Mouse (Mus musculus) layer of hippocampus, adult 9-10 months (tissue): ENCODE data around the gene Artn.

Experiments used
- DNase-seq: peaks from one replicate; pipeline ENCODE4 v3.0.0; 2022; ENCODE audit warnings: low spot score

Artn gene

GRCm38 (mm10) chr4:117918762-117919161 lies 10.8 kb downstream of the Artn start:
- DNase-seq = no peak

GRCm38 (mm10) chr4:117918261-117918660 lies 11.3 kb downstream of the Artn start:
- DNase-seq = no peak

GRCm38 (mm10) chr4:117917847-117918246 lies 11.7 kb downstream of the Artn start:
- DNase-seq = no peak

- DNase-seq = no peak
Measured at GRCm38 (mm10) chr4:117917402-117917801, 12.2 kb downstream of the Artn start.

GRCm38 (mm10) chr4:117916386-117916785 lies 13.2 kb downstream of the Artn start:
- DNase-seq = no peak

GRCm38 (mm10) chr4:117915489-117916105 lies 14.0 kb downstream of the Artn start:
- DNase-seq = no peak

GRCm38 (mm10) chr4:117914591-117915442 lies 14.7 kb downstream of the Artn start, which contains the start of gene Ipo13:
Ipo13 (minus strand) TSS chr4:117914999.
- DNase-seq = peak; percentile 90

GRCm38 (mm10) chr4:117914031-117914430 lies 15.5 kb downstream of the Artn start:
- no peak for DNase-seq

GRCm38 (mm10) chr4:117913421-117913820 lies 16.1 kb downstream of the Artn start:
- DNase-seq = no peak

GRCm38 (mm10) chr4:117912685-117913273 lies 16.8 kb downstream of the Artn start:
- no peak for DNase-seq

- DNase-seq = no peak
Measured at GRCm38 (mm10) chr4:117912131-117912561, 17.4 kb downstream of the Artn start.

GRCm38 (mm10) chr4:117908834-117909453 lies 20.6 kb downstream of the Artn start:
- DNase-seq = no peak

GRCm38 (mm10) chr4:117906196-117906595 lies 23.4 kb downstream of the Artn start:
- DNase-seq = no peak

GRCm38 (mm10) chr4:117904761-117905160 lies 24.8 kb downstream of the Artn start:
- DNase-seq = no peak

- no peak for DNase-seq
Measured at GRCm38 (mm10) chr4:117904094-117904493, 25.5 kb downstream of the Artn start.

- no peak for DNase-seq
Measured at GRCm38 (mm10) chr4:117898111-117898510, 31.5 kb downstream of the Artn start.

- DNase-seq = no peak
Measured at GRCm38 (mm10) chr4:117896031-117896430, 33.5 kb downstream of the Artn start.

- no peak for DNase-seq
Measured at GRCm38 (mm10) chr4:117895339-117895738, 34.2 kb downstream of the Artn start.

GRCm38 (mm10) chr4:117894601-117895000 lies 35.0 kb downstream of the Artn start:
- DNase-seq = no peak

- DNase-seq = no peak
Measured at GRCm38 (mm10) chr4:117893376-117893775, 36.2 kb downstream of the Artn start.

GRCm38 (mm10) chr4:117891738-117892161 lies 37.8 kb downstream of the Artn start, which contains the start of gene Dph2:
Dph2 (minus strand) TSS chr4:117892032.
- peak; percentile 67 for DNase-seq

GRCm38 (mm10) chr4:117890750-117891149 lies 38.8 kb downstream of the Artn start:
- DNase-seq = no peak
